Mouse (Mus musculus): ENCODE data around the gene Itga3.

- TF ChIP-seq GATA1 (IDR thresholded peaks at IDR 0.05; ENCODE audit: borderline replicate concordance, low read length) (no peak), FLI1 (IDR thresholded peaks at IDR 0.05; ENCODE audit: low read length) (no peak)
Observed at GRCm38 (mm10) chr11:95046980-95047680, 29.5 kb downstream of the Itga3 start.
